Mouse (Mus musculus) hindbrain, embryonic 11.5 days (tissue): ENCODE data around the gene Tmem183a. TPM values are rescaled to one million over a fixed set of nuclear protein-coding genes. Genes with fewer than 3 reads are reported as not detected.

ENCODE experiments used
- ATAC-seq: fragments of 200-750 bp; cut with Nextera tagmentation; 2 replicates; pipeline ENCODE4 v1.8.0; 2017; ENCODE audit warnings: mild to moderate bottlenecking, moderate TSS enrichment, moderate library complexity; ENCODE audit not compliant: low FRiP score
- DNase-seq: peaks from one replicate; pipeline ENCODE4 v3.0.0-alpha.2; 2015; ENCODE audit warnings: low spot score
- H3K27ac ChIP-seq: fragments of 300-500 bp; sonication (generic); 2 replicates; pipeline ENCODE4 v1.5.1; 2014; ENCODE audit warnings: mild to moderate bottlenecking, low read depth, low read length
- H3K27me3 ChIP-seq: fragments of 300-500 bp; sonication (generic); 2 replicates; pipeline ENCODE4 v1.6.1; 2014; ENCODE audit warnings: mild to moderate bottlenecking, low read length, moderate library complexity, mixed read lengths; ENCODE audit not compliant: control insufficient read depth, insufficient read depth
- H3K36me3 ChIP-seq: fragments of 300-500 bp; sonication (generic); 2 replicates; pipeline ENCODE4 v1.6.1; 2014; ENCODE audit warnings: mild to moderate bottlenecking, low read length, moderate library complexity, mixed read lengths; ENCODE audit not compliant: control insufficient read depth, insufficient read depth
- H3K4me1 ChIP-seq: fragments of 300-500 bp; sonication (generic); replicated peaks from 2 replicates; pipeline ENCODE4 v1.6.1; 2014; ENCODE audit warnings: low read length, mixed read lengths; ENCODE audit not compliant: control insufficient read depth, insufficient read depth
- H3K4me2 ChIP-seq: fragments of 300-500 bp; sonication (generic); replicated peaks from 2 replicates; pipeline ENCODE4 v1.6.1; 2014; ENCODE audit warnings: mild to moderate bottlenecking, low read depth, low read length
- H3K4me3 ChIP-seq: fragments of 300-500 bp; sonication (generic); 2 replicates; pipeline ENCODE4 v1.5.1; 2014; ENCODE audit warnings: low read depth, low read length
- H3K9ac ChIP-seq: fragments of 300-500 bp; sonication (generic); 2 replicates; pipeline ENCODE4 v1.6.1; 2014; ENCODE audit warnings: low read depth, low read length
- H3K9me3 ChIP-seq: fragments of 300-500 bp; sonication (generic); 2 replicates; pipeline ENCODE4 v1.6.1; 2016; ENCODE audit warnings: low read length; ENCODE audit not compliant: control insufficient read depth
- whole genome bisulfite sequencing: fragments of 180-500 bp; shearing (Covaris S2); extraction: QIAGEN DNeasy Blood & Tissue Kit; methylation state at CpG from one replicate; pipeline ENCODE4 v1.1.7; 2014; 5-methylcytosine and 5-hydroxymethylcytosine counted together
- polyA plus RNA-seq: library from polyadenylated mRNA; unstranded; fragments of >200 nt; fragmentation: Nextera tagmentation; extraction: Ambion mirVana; gene quantifications from 2 replicates; pipeline ENCODE4 v1.2.1, GENCODE M21; 2014

Tmem183a gene
- 126 and 128 TPM in 2 replicates for polyA plus RNA-seq

GRCm38 (mm10) chr1:134361857-134362212 lies at the start of gene Tmem183a:
Gene Tmem183a (minus strand): TSS chr1:134361979.
- ATAC-seq, result peak; percentile 97
- Histone ChIP-seq H3K36me3 (0 out of 2 replicates have a peak, but pooled peaks cover 4% of the 10 kb centered on the region), H3K27ac (peak within 1 kb of the TSS; percentile 73), H3K27me3 (no peaks in the 10 kb centered on the region), H3K4me3 (peak within 1 kb of the TSS; percentile 86), H3K9me3 (no peaks in the 10 kb centered on the region), H3K9ac (peak within 1 kb of the TSS; percentile 92), H3K4me2 (peak within 1 kb of the TSS; percentile 74), H3K4me1 (no peaks in the 10 kb centered on the region)
- DNase-seq, result peak; percentile 97
- WGBS, result 4% methylated on average over 26 of the region's 38 CpGs

GRCm38 (mm10) chr1:134408080-134408479 lies 46.3 kb upstream of the Tmem183a start:
- no peak for DNase-seq
- Histone ChIP-seq H3K4me1 (no peaks in the 10 kb centered on the region; the same call in 1 of the 2 replicates), H3K36me3 (0 out of 2 replicates have a peak, but pooled peaks cover 2% of the 10 kb centered on the region), H3K27ac (no peak overlapping the region), H3K4me2 (no peak overlapping the region), H3K27me3 (no peaks in the 10 kb centered on the region), H3K4me3 (no peak overlapping the region), H3K9me3 (no peaks in the 10 kb centered on the region), H3K9ac (no peak overlapping the region)
- 79% methylated on average over 8 of the region's 8 CpGs for WGBS
- no peak for ATAC-seq

- Histone ChIP-seq H3K9ac (peak overlapping the region; percentile 75), H3K36me3 (0 out of 2 replicates have a peak, but pooled peaks cover 2% of the 10 kb centered on the region), H3K4me3 (peak overlapping the region; percentile 76), H3K4me1 (no peaks in the 10 kb centered on the region; the same call in 1 of the 2 replicates), H3K27me3 (no peaks in the 10 kb centered on the region), H3K27ac (no peak overlapping the region), H3K4me2 (peak overlapping the region; percentile 87), H3K9me3 (no peaks in the 10 kb centered on the region)
- no peak for DNase-seq
- ATAC-seq, result no peak; the same call in 1 of the 2 replicates
- WGBS, result 35% methylated on average over 8 of the region's 8 CpGs
These were observed 44.6 kb upstream of the Tmem183a start for GRCm38 (mm10) chr1:134406414-134406771.

- peak; percentile 87 for DNase-seq
- peak; percentile 96 for ATAC-seq
- Histone ChIP-seq H3K4me2 (peak within 1 kb of the TSS; percentile 87), H3K4me3 (peak within 1 kb of the TSS; percentile 76), H3K9ac (peak within 1 kb of the TSS; percentile 75), H3K27me3 (no peaks in the 10 kb centered on the region), H3K27ac (no peak within 1 kb of the TSS), H3K9me3 (no peaks in the 10 kb centered on the region), H3K36me3 (0 out of 2 replicates have a peak, but pooled peaks cover 2% of the 10 kb centered on the region), H3K4me1 (no peaks in the 10 kb centered on the region; the same call in 1 of the 2 replicates)
- WGBS, result 2% methylated on average over 43 of the region's 43 CpGs
These were observed 44.0 kb upstream of the Tmem183a start, which contains the start of gene Cyb5r1 for GRCm38 (mm10) chr1:134405509-134406413. Gene Cyb5r1 (plus strand): TSS chr1:134405559.

GRCm38 (mm10) chr1:134399735-134400134 lies 38.0 kb upstream of the Tmem183a start:
- DNase-seq (no peak), ATAC-seq (no peak)
- H3K4me2 ChIP-seq, result no peak overlapping the region
- no peaks in the 10 kb centered on the region for H3K36me3 ChIP-seq
- H3K4me1 ChIP-seq, result no peaks in the 10 kb centered on the region
- H3K9me3 ChIP-seq, result no peaks in the 10 kb centered on the region
- WGBS, result 66% methylated on average over 5 of the region's 5 CpGs
- no peak overlapping the region for H3K27ac ChIP-seq
- no peak overlapping the region for H3K9ac ChIP-seq
- no peaks in the 10 kb centered on the region for H3K27me3 ChIP-seq
- no peak overlapping the region for H3K4me3 ChIP-seq

GRCm38 (mm10) chr1:134398210-134398609 lies 36.4 kb upstream of the Tmem183a start:
- Histone ChIP-seq H3K9me3 (no peaks in the 10 kb centered on the region), H3K4me2 (no peak overlapping the region), H3K9ac (no peak overlapping the region), H3K36me3 (no peaks in the 10 kb centered on the region), H3K27me3 (no peaks in the 10 kb centered on the region), H3K4me3 (no peak overlapping the region), H3K27ac (no peak overlapping the region), H3K4me1 (no peaks in the 10 kb centered on the region)
- ATAC-seq, result no peak
- DNase-seq, result no peak
- 89% methylated on average over 12 of the region's 12 CpGs for WGBS

- no peak for DNase-seq
- Histone ChIP-seq H3K27me3 (no peaks in the 10 kb centered on the region), H3K4me1 (no peaks in the 10 kb centered on the region), H3K9ac (no peak overlapping the region), H3K27ac (no peak overlapping the region), H3K4me2 (no peak overlapping the region), H3K4me3 (no peak overlapping the region), H3K36me3 (no peaks in the 10 kb centered on the region), H3K9me3 (no peaks in the 10 kb centered on the region)
- 59% methylated on average over 5 of the region's 5 CpGs for WGBS
- no peak for ATAC-seq
These were observed 32.0 kb upstream of the Tmem183a start for GRCm38 (mm10) chr1:134393827-134394226.

GRCm38 (mm10) chr1:134385666-134386065 lies 23.9 kb upstream of the Tmem183a start, which contains the start of gene 4933406M09Rik:
Gene 4933406M09Rik (plus strand): TSS chr1:134385940.
- ATAC-seq (no peak), DNase-seq (no peak)
- Histone ChIP-seq H3K4me1 (no peaks in the 10 kb centered on the region), H3K9ac (no peak within 1 kb of the TSS), H3K36me3 (no peaks in the 10 kb centered on the region), H3K4me2 (no peak within 1 kb of the TSS), H3K27me3 (no peaks in the 10 kb centered on the region; the same call in 1 of the 2 replicates), H3K4me3 (no peak within 1 kb of the TSS), H3K27ac (no peak within 1 kb of the TSS), H3K9me3 (no peaks in the 10 kb centered on the region)
- 95% methylated on average over 1 of the region's 1 CpGs for WGBS
